Mouse (Mus musculus) embryonic facial prominence, embryonic 11.5 days (tissue): ENCODE data around the gene Ndufa4l2. TPM values are rescaled to one million over a fixed set of nuclear protein-coding genes. Genes with fewer than 3 reads are reported as not detected.
A peak's percentile ranks its signal among the peaks of the same experiment; 100 is the strongest.

Experiments used
- ATAC-seq: fragments of 200-750 bp; cut with Nextera tagmentation; replicated peaks from 2 replicates; pipeline ENCODE4 v1.8.0; 2017; ENCODE audit warnings: low read depth; ENCODE audit not compliant: insufficient number of reproducible peaks, low FRiP score, low TSS enrichment
- DNase-seq: peaks from one replicate; pipeline ENCODE4 v3.0.0-alpha.2; 2015; ENCODE audit warnings: low spot score
- H3K27ac ChIP-seq: fragments of 300-500 bp; sonication (generic); replicated peaks from 2 replicates; pipeline ENCODE4 v1.5.1; 2014; ENCODE audit warnings: mild to moderate bottlenecking, low read depth, low read length, control low read depth
- H3K27me3 ChIP-seq: fragments of 300-500 bp; sonication (generic); 2 replicates; pipeline ENCODE4 v1.6.1; 2014; ENCODE audit warnings: mild to moderate bottlenecking, low read length, moderate library complexity, mixed read lengths; ENCODE audit not compliant: control insufficient read depth, insufficient read depth
- H3K36me3 ChIP-seq: fragments of 300-500 bp; sonication (generic); replicated peaks from 2 replicates; pipeline ENCODE4 v1.6.1; 2014; ENCODE audit warnings: low read depth, mild to moderate bottlenecking, low read length, moderate library complexity, mixed read lengths; ENCODE audit not compliant: control insufficient read depth, insufficient read depth
- H3K4me1 ChIP-seq: fragments of 300-500 bp; sonication (generic); 2 replicates; pipeline ENCODE4 v1.6.1; 2014; ENCODE audit warnings: low read length, mixed read lengths; ENCODE audit not compliant: control insufficient read depth, insufficient read depth
- H3K4me2 ChIP-seq: fragments of 300-500 bp; sonication (generic); 2 replicates; pipeline ENCODE4 v1.6.1; 2014; ENCODE audit warnings: low read depth, mild to moderate bottlenecking, control low read depth, low read length, moderate library complexity
- H3K4me3 ChIP-seq: fragments of 300-500 bp; sonication (generic); 2 replicates; pipeline ENCODE4 v1.5.1; 2014; ENCODE audit warnings: low read depth, low read length, control low read depth
- H3K9ac ChIP-seq: fragments of 300-500 bp; sonication (generic); replicated peaks from 2 replicates; pipeline ENCODE4 v1.6.1; 2014; ENCODE audit warnings: mild to moderate bottlenecking, control low read depth, low read length
- H3K9me3 ChIP-seq: fragments of 300-500 bp; sonication (generic); replicated peaks from 2 replicates; pipeline ENCODE4 v1.6.1; 2016; ENCODE audit warnings: mild to moderate bottlenecking, low read length, inconsistent platforms, mixed read lengths; ENCODE audit not compliant: control insufficient read depth
- WGBS: fragments of 180-500 bp; shearing (Covaris S2); extraction: QIAGEN DNeasy Blood & Tissue Kit; methylation state at CpG from one replicate; pipeline ENCODE4 v1.1.7; 2014; 5-methylcytosine and 5-hydroxymethylcytosine counted together
- polyA plus RNA-seq: library from polyadenylated mRNA; unstranded; fragments of >200 nt; fragmentation: Nextera tagmentation; extraction: Ambion mirVana; gene quantifications from 2 replicates; pipeline ENCODE4 v1.2.1, GENCODE M21; 2014

Ndufa4l2 gene
- polyA plus RNA-seq, 1 experiment from 2014 or later = 2.8 TPM

GRCm38 (mm10) chr10:127546505-127546904 lies 31.7 kb downstream of the Ndufa4l2 start:
- Histone ChIP-seq H3K27ac (no peak overlapping the region), H3K36me3 (peaks cover 13% of the 10 kb centered on the region), H3K9me3 (no peaks in the 10 kb centered on the region), H3K27me3 (no peaks in the 10 kb centered on the region), H3K4me2 (no peak overlapping the region), H3K4me1 (no peaks in the 10 kb centered on the region), H3K4me3 (no peak overlapping the region), H3K9ac (no peak overlapping the region)
- DNase-seq = no peak
- WGBS = 90% methylated on average over 7 of the region's 7 CpGs
- ATAC-seq = no peak

GRCm38 (mm10) chr10:127548236-127548635 lies 33.5 kb downstream of the Ndufa4l2 start:
- peaks cover 18% of the 10 kb centered on the region for H3K36me3 ChIP-seq
- no peaks in the 10 kb centered on the region for H3K9me3 ChIP-seq
- no peak overlapping the region for H3K27ac ChIP-seq
- no peak overlapping the region for H3K4me2 ChIP-seq
- H3K4me3 ChIP-seq = no peak overlapping the region
- no peak for ATAC-seq
- WGBS = 97% methylated on average over 15 of the region's 15 CpGs
- no peak overlapping the region for H3K9ac ChIP-seq
- H3K4me1 ChIP-seq = no peaks in the 10 kb centered on the region
- no peaks in the 10 kb centered on the region for H3K27me3 ChIP-seq
- no peak for DNase-seq

GRCm38 (mm10) chr10:127549892-127550291 lies 35.1 kb downstream of the Ndufa4l2 start:
- peaks cover 24% of the 10 kb centered on the region for H3K36me3 ChIP-seq
- DNase-seq (no peak), ATAC-seq (no peak)
- no peaks in the 10 kb centered on the region for H3K4me1 ChIP-seq
- no peak overlapping the region for H3K9ac ChIP-seq
- H3K27me3 ChIP-seq = no peaks in the 10 kb centered on the region
- H3K9me3 ChIP-seq = no peaks in the 10 kb centered on the region
- no peak overlapping the region for H3K27ac ChIP-seq
- no peak overlapping the region for H3K4me3 ChIP-seq
- no peak overlapping the region for H3K4me2 ChIP-seq
- WGBS = 92% methylated on average over 17 of the region's 17 CpGs

- Histone ChIP-seq H3K9me3 (no peaks in the 10 kb centered on the region), H3K4me2 (no peak overlapping the region), H3K9ac (no peak overlapping the region), H3K4me1 (no peaks in the 10 kb centered on the region), H3K36me3 (peaks cover 41% of the 10 kb centered on the region), H3K27ac (no peak overlapping the region), H3K4me3 (no peak overlapping the region), H3K27me3 (no peaks in the 10 kb centered on the region)
- WGBS = 74% methylated on average over 18 of the region's 18 CpGs
- ATAC-seq (no peak), DNase-seq (no peak)
Measured at GRCm38 (mm10) chr10:127555703-127556102, 40.9 kb downstream of the Ndufa4l2 start.

GRCm38 (mm10) chr10:127557397-127557796 lies 42.6 kb downstream of the Ndufa4l2 start:
- Histone ChIP-seq H3K27ac (no peak overlapping the region), H3K4me2 (no peak overlapping the region), H3K9ac (no peak overlapping the region), H3K27me3 (no peaks in the 10 kb centered on the region), H3K9me3 (no peaks in the 10 kb centered on the region), H3K36me3 (peaks cover 42% of the 10 kb centered on the region), H3K4me1 (no peaks in the 10 kb centered on the region), H3K4me3 (no peak overlapping the region)
- 89% methylated on average over 13 of the region's 13 CpGs for WGBS
- no peak for ATAC-seq
- no peak for DNase-seq

- no peak overlapping the region for H3K9ac ChIP-seq
- no peak overlapping the region for H3K27ac ChIP-seq
- no peak overlapping the region for H3K4me2 ChIP-seq
- H3K27me3 ChIP-seq = no peaks in the 10 kb centered on the region
- DNase-seq = no peak
- H3K4me1 ChIP-seq = no peaks in the 10 kb centered on the region
- no peaks in the 10 kb centered on the region for H3K9me3 ChIP-seq
- ATAC-seq = no peak
- peaks cover 34% of the 10 kb centered on the region for H3K36me3 ChIP-seq
- no peak overlapping the region for H3K4me3 ChIP-seq
Measured at GRCm38 (mm10) chr10:127561145-127561544, 46.4 kb downstream of the Ndufa4l2 start.

- DNase-seq = peak; percentile 15
- Histone ChIP-seq H3K9ac (no peak overlapping the region), H3K4me2 (no peak overlapping the region), H3K27me3 (no peaks in the 10 kb centered on the region), H3K36me3 (peaks cover 26% of the 10 kb centered on the region), H3K4me3 (no peak overlapping the region), H3K9me3 (no peaks in the 10 kb centered on the region), H3K27ac (0 out of 2 replicates have a peak overlapping the region, but pooled peaks have one; percentile 13), H3K4me1 (no peaks in the 10 kb centered on the region)
- WGBS = 65% methylated on average over 8 of the region's 8 CpGs
- ATAC-seq = no peak
Measured at GRCm38 (mm10) chr10:127563840-127564239, 49.1 kb downstream of the Ndufa4l2 start.

- H3K4me2 ChIP-seq = no peak overlapping the region
- no peak overlapping the region for H3K27ac ChIP-seq
- no peak overlapping the region for H3K4me3 ChIP-seq
- H3K4me1 ChIP-seq = no peaks in the 10 kb centered on the region
- H3K36me3 ChIP-seq = peaks cover 26% of the 10 kb centered on the region
- H3K9me3 ChIP-seq = no peaks in the 10 kb centered on the region
- H3K27me3 ChIP-seq = no peaks in the 10 kb centered on the region
- peak; percentile 64; the same call in 1 of the 2 replicates for ATAC-seq
- WGBS = 54% methylated on average over 13 of the region's 13 CpGs
- peak; percentile 14 for DNase-seq
- no peak overlapping the region for H3K9ac ChIP-seq
Measured at GRCm38 (mm10) chr10:127564301-127564700, 49.5 kb downstream of the Ndufa4l2 start.
